Mouse (Mus musculus): Measurements from ENCODE around the gene Tex22.

GRCm38 (mm10) chr12:113051628-113052403 is 22.5 kb upstream of the Tex22 start:
- no peak for TF ChIP-seq CTCF (IDR thresholded peaks at IDR 0.05; ENCODE audit: low read depth)
- TF ChIP-seq EP300 (IDR thresholded peaks at IDR 0.05; ENCODE audit: low read depth): no peak
